Mouse (Mus musculus) embryonic fibroblast, embryonic 13.5 days (primary cell): ENCODE data around the gene Ttc39a.

Experiments used
- CTCF ChIP-seq: IDR thresholded peaks from 2 replicates; pipeline ENCODE4 v1.5.1; 2011; ENCODE audit warnings: mild to moderate bottlenecking, control low read depth, low read length, moderate library complexity, borderline replicate concordance; ENCODE audit not compliant: insufficient read depth
- POLR2A ChIP-seq: IDR thresholded peaks from 2 replicates; pipeline ENCODE4 v1.6.1; 2011; ENCODE audit warnings: low read depth, mild to moderate bottlenecking, control low read depth, low read length, moderate library complexity

GRCm38 (mm10) chr4:109427058-109427457, 20.6 kb downstream of the Ttc39a start:
- no peak for TF ChIP-seq CTCF
- no peak for TF ChIP-seq POLR2A
